Mouse (Mus musculus): ENCODE measurements around the gene 4930438A08Rik.
A peak's percentile ranks its signal among the peaks of the same experiment; 100 is the strongest.
"Not testable (repeated sequence)": the region's sequence is repeated elsewhere in the genome, so short reads cannot be mapped to it uniquely, and the experiment has no call there.

The 4930438A08Rik gene

GRCm38 (mm10) chr11:58282518-58282917 lies 7.9 kb downstream of the 4930438A08Rik start:
- DNase-seq (ENCODE audit: low spot score): no peak

- DNase-seq (ENCODE audit: low spot score): no peak
Observed at GRCm38 (mm10) chr11:58289992-58290682, 15.5 kb downstream of the 4930438A08Rik start.

- DNase-seq (ENCODE audit: low spot score): no peak
Observed at GRCm38 (mm10) chr11:58290812-58291211, 16.2 kb downstream of the 4930438A08Rik start.

GRCm38 (mm10) chr11:58292791-58293190 lies 18.2 kb downstream of the 4930438A08Rik start:
- DNase-seq (ENCODE audit: low spot score): no peak

- no peak for DNase-seq (ENCODE audit: low spot score)
Observed at GRCm38 (mm10) chr11:58297396-58297795, 22.8 kb downstream of the 4930438A08Rik start.

GRCm38 (mm10) chr11:58301057-58301456 lies 26.5 kb downstream of the 4930438A08Rik start:
- peak; percentile 74 for DNase-seq (ENCODE audit: low spot score)

- DNase-seq (ENCODE audit: low spot score): peak; percentile 97
Observed at GRCm38 (mm10) chr11:58301837-58302754, 27.5 kb downstream of the 4930438A08Rik start.

GRCm38 (mm10) chr11:58302774-58303445 lies 28.3 kb downstream of the 4930438A08Rik start:
- DNase-seq (ENCODE audit: low spot score): no peak

GRCm38 (mm10) chr11:58303594-58303993 lies 29.0 kb downstream of the 4930438A08Rik start:
- no peak for DNase-seq (ENCODE audit: low spot score)

- DNase-seq (ENCODE audit: low spot score): not testable (repeated sequence)
Observed at GRCm38 (mm10) chr11:58305299-58305698, 30.7 kb downstream of the 4930438A08Rik start.

- peak; percentile 95 for DNase-seq (ENCODE audit: low spot score)
Observed at GRCm38 (mm10) chr11:58306860-58307308, 32.3 kb downstream of the 4930438A08Rik start, which contains the start of gene Zfp692. Gene Zfp692 (plus strand): TSS chr11:58307069.

- peak; percentile 55 for DNase-seq (ENCODE audit: low spot score)
Observed at GRCm38 (mm10) chr11:58307411-58308080, 32.9 kb downstream of the 4930438A08Rik start.

- DNase-seq (ENCODE audit: low spot score): no peak
Observed at GRCm38 (mm10) chr11:58308661-58309060, 34.1 kb downstream of the 4930438A08Rik start.

- DNase-seq (ENCODE audit: low spot score): no peak
Observed at GRCm38 (mm10) chr11:58314069-58314468, 39.5 kb downstream of the 4930438A08Rik start.

- no peak for DNase-seq (ENCODE audit: low spot score)
Observed at GRCm38 (mm10) chr11:58315536-58316168, 41.1 kb downstream of the 4930438A08Rik start.

GRCm38 (mm10) chr11:58316344-58316743 lies 41.7 kb downstream of the 4930438A08Rik start:
- DNase-seq (ENCODE audit: low spot score): no peak

GRCm38 (mm10) chr11:58316768-58317390 lies 42.3 kb downstream of the 4930438A08Rik start:
- DNase-seq (ENCODE audit: low spot score): no peak

GRCm38 (mm10) chr11:58322824-58323569 lies 48.4 kb downstream of the 4930438A08Rik start:
- DNase-seq (ENCODE audit: low spot score): peak; percentile 98

GRCm38 (mm10) chr11:58323570-58324340 lies 49.2 kb downstream of the 4930438A08Rik start:
- no peak for DNase-seq (ENCODE audit: low spot score)

Measured in lung, postnatal 25 days (tissue).